Mouse (Mus musculus): ENCODE data around the gene Psg27. TPM values are rescaled to one million over a fixed set of nuclear protein-coding genes. Genes with fewer than 3 reads are reported as not detected.
"Not testable (repeated sequence)": the region's sequence is repeated elsewhere in the genome, so short reads cannot be mapped to it uniquely, and the experiment has no call there.

Gene Psg27
- polyA plus RNA-seq (2017; shearing (Covaris generic)), result not detected

GRCm38 (mm10) chr7:18567205-18567604 lies at the start of gene Psg27:
Gene Psg27 (minus strand): TSS chr7:18567305.
- ATAC-seq, result no peak

DNA sequence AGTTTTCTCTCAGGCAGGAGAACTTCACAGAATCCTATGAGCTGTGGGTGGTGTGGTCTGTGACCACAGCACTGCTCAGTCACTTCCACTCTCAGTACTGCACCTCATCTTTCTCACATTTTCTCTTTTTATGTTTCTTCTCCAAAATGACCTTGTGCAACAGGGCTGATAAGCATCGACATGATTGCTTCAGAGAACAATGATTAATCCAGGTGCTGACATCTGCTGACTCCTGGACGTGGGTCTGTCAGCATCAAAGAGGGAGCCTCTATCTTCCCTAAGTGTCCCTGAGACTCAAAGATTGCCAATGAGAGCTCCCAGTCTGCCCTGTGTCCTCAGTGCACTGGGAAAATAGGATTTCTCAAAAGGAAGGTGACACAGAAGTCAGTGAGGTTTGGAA lies 49.3 kb upstream of the Psg27 start, which contains the start of gene Psg23:
Psg23 (minus strand) TSS at position 101 of the 400 bp plus-strand sequence.
- ATAC-seq, result not testable (repeated sequence)

- no peak for ATAC-seq
Observed at GRCm38 (mm10) chr7:18559850-18560249, 7.3 kb downstream of the Psg27 start.

DNA sequence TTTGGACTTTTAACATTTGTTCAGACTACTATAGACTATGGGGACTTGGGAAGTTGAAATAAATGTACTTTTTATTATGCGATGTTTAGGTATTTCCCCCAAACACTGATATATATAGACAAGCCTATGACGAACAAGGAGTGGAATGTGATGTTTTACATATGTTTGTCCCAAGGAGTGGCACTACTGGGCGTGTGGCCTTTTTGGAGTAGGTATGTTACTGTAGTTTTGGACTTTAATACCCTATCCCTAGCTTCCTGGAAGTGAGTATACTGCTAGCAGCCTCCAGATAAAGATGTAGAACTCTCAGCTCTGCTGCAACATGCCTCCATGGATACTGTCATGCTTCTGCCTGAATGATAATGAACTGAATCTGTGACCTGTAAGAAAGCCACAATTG lies 11.4 kb downstream of the Psg27 start:
- not testable (repeated sequence) for ATAC-seq

- no peak for ATAC-seq
Observed at GRCm38 (mm10) chr7:18533420-18533819, 33.7 kb downstream of the Psg27 start.

GRCm38 (mm10) chr7:18532169-18532568 lies 34.9 kb downstream of the Psg27 start, which contains the start of gene Psg25:
Gene Psg25 (minus strand): TSS chr7:18532269.
- ATAC-seq, result no peak

DNA sequence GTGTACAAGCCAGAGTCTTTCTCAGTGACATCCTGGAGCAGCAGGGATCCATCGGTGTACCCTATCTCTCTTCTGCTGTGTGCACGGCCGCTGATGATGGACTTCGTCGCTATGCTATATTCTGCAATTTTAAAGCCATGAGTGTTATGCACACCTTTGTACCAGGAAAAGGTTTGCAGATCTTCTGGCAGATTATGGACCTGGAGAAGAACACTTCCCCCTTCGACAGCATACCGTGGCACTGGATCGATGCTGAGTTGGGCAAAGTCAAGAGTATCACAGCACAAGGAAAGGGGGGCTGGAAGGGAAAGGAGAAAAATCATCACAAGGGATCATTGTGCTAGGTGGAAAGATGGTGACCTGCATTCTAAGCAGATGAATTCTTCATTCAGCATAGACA lies 42.4 kb downstream of the Psg27 start:
- ATAC-seq, result no peak

DNA sequence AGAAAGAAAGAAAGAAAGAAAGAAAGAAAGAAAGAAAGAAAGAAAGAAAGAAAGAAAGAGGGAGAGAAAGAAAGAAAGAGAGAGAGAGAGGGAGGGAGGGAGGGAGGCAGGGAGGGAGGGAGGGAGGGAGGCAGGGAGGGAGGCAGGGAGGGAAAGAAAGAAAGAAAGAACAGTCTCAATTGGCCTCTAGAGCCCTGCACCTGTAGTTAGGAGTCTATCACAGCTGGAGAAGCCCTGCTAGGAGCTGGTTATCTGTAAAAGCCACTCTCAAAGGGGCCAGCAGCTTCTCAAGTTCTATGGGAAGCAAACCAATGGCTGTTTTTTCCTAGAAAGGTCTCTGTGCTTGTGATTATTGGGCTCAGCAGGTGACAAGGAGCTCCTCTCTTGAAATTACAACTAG lies 54.3 kb downstream of the Psg27 start:
- ATAC-seq, result not testable (repeated sequence)

DNA sequence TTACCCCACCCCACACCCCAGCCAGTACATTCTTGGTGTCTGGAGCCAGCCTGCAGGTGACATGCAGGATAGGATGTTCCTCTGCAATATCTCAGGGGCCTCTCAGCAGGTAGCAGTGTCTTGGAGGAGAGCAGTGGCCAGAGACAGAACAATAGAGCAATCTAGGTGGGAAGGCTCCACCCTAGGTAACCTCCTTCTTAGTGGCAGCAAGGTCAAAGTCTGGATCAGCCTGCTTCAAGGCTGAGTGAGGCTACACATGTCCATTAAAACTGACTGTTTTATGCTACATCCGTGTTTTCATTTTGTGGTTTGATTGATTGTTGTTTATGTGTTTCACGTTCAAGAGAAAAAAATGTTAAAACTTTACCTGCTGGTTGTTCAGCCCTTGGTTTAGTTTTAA lies 54.7 kb downstream of the Psg27 start:
- ATAC-seq, result not testable (repeated sequence)

DNA sequence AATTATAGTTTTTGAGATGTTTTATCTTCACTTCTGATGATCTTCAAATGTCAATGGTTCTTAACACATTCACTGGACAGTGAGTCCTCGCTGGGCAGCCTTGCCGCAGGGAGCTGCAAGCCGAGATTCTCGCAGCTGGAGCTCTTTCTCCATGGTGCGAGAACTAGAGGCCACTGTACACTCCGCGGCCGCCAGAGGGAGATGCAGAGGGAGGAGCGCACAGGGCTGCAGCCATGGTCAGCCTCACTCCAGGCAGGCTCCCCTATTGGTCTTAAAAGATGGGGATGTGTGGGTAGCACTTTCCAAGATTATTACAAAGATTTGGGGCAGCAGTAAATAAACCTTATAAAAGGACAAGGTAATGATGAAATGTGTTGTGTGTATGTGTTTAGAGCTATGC lies 55.6 kb downstream of the Psg27 start:
- ATAC-seq, result no peak

Other genes with a start within 250 kb of the Psg27 start
- gene Psg18, start 212.3 kb downstream of the Psg27 start, polyA plus RNA-seq (2017; shearing (Covaris generic)), result not detected
- not detected for gene Psg28, start 135.3 kb downstream of the Psg27 start, polyA plus RNA-seq (2017; shearing (Covaris generic))
- gene Psg26, start 83.1 kb downstream of the Psg27 start, polyA plus RNA-seq (2017; shearing (Covaris generic)), result not detected
- gene Psg25, start 35.0 kb downstream of the Psg27 start, polyA plus RNA-seq (2017; shearing (Covaris generic)), result not detected
- gene Psg23, start 49.2 kb upstream of the Psg27 start, polyA plus RNA-seq (2017; shearing (Covaris generic)), result not detected
- not detected for gene Psg21, start 89.4 kb upstream of the Psg27 start, polyA plus RNA-seq (2017; shearing (Covaris generic))
- not detected for gene Psg20, start 118.9 kb upstream of the Psg27 start, polyA plus RNA-seq (2017; shearing (Covaris generic))
- not detected for gene Psg22, start 150.8 kb upstream of the Psg27 start, polyA plus RNA-seq (2017; shearing (Covaris generic))
- not detected for gene Psg19, start 231.2 kb upstream of the Psg27 start, polyA plus RNA-seq (2017; shearing (Covaris generic))